Mouse (Mus musculus) testis, adult 2 months (tissue): Measurements from ENCODE around the gene Arhgap24. TPM values are rescaled to one million over a fixed set of nuclear protein-coding genes. Genes with fewer than 3 reads are reported as not detected.

ENCODE experiments used
- H3K27ac ChIP-seq: fragments of 200-500 bp; 2 replicates; pipeline ENCODE4 v1.5.1; 2012; ENCODE audit warnings: low read depth, low read length; ENCODE audit not compliant: control insufficient read depth, insufficient read depth
- H3K27me3 ChIP-seq: fragments of 200-500 bp; 2 replicates; pipeline ENCODE4 v1.6.1; 2012; ENCODE audit warnings: mild to moderate bottlenecking, low read length, moderate library complexity; ENCODE audit not compliant: control insufficient read depth, insufficient read depth
- H3K36me3 ChIP-seq: fragments of 200-500 bp; 2 replicates; pipeline ENCODE4 v1.6.1; 2012; ENCODE audit warnings: mild to moderate bottlenecking, low read length; ENCODE audit not compliant: control insufficient read depth, insufficient read depth
- H3K4me1 ChIP-seq: fragments of 200-500 bp; 2 replicates; pipeline ENCODE4 v1.6.1; 2012; ENCODE audit warnings: low read length; ENCODE audit not compliant: control insufficient read depth, insufficient read depth
- H3K4me3 ChIP-seq: fragments of 200-500 bp; 2 replicates; pipeline ENCODE4 v1.5.1; 2012; ENCODE audit warnings: low read depth, mild to moderate bottlenecking, low read length, moderate library complexity, mixed read lengths; ENCODE audit not compliant: control insufficient read depth
- CTCF ChIP-seq: fragments of 200-500 bp; IDR thresholded peaks from 2 replicates; pipeline ENCODE4 v1.5.1; 2012; ENCODE audit warnings: low read depth, mild to moderate bottlenecking, inconsistent platforms, low read length, moderate library complexity; ENCODE audit not compliant: control insufficient read depth, insufficient read depth, insufficient replicate concordance
- POLR2A ChIP-seq: fragments of 200-500 bp; IDR thresholded peaks from 2 replicates; pipeline ENCODE4 v1.6.1; 2012; ENCODE audit warnings: low read depth, mild to moderate bottlenecking, inconsistent platforms, low read length, moderate library complexity; ENCODE audit not compliant: control insufficient read depth
- polyA plus RNA-seq: library from polyadenylated mRNA; depleted of rRNA; stranded (reverse); fragments of >200 nt; gene quantifications from 2 replicates; pipeline ENCODE4 v1.2.3, GENCODE M21; 2012

Gene Arhgap24
- polyA plus RNA-seq, 1 experiment = 1.9 TPM

DNA sequence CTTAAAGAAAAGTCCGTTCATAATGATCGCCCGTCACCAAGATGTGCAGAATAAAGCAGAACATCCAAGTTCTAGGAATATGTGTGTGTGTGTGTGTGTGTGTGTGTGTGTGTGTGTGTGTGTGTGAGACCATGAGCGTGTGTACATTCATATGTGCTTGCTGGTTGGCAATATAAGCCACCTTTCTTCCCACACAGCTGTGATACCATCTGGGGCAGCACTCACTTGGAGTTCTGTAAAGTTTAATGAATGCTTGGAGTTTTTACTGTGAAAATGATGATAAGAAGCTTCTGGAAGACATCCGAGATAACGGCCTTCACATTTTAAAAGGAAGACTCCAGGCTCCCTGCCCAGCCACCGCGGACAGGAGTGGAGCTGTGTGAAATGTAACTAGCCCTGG lies 465.4 kb downstream of the Arhgap24 start:
- H3K4me3 ChIP-seq = no peak overlapping the region
- H3K27ac ChIP-seq = no peak overlapping the region
- TF ChIP-seq CTCF = no peak
- TF ChIP-seq POLR2A = no peak
- H3K4me1 ChIP-seq = no peaks in the 10 kb centered on the region
- no peaks in the 10 kb centered on the region for H3K27me3 ChIP-seq
- no peaks in the 10 kb centered on the region for H3K36me3 ChIP-seq

DNA sequence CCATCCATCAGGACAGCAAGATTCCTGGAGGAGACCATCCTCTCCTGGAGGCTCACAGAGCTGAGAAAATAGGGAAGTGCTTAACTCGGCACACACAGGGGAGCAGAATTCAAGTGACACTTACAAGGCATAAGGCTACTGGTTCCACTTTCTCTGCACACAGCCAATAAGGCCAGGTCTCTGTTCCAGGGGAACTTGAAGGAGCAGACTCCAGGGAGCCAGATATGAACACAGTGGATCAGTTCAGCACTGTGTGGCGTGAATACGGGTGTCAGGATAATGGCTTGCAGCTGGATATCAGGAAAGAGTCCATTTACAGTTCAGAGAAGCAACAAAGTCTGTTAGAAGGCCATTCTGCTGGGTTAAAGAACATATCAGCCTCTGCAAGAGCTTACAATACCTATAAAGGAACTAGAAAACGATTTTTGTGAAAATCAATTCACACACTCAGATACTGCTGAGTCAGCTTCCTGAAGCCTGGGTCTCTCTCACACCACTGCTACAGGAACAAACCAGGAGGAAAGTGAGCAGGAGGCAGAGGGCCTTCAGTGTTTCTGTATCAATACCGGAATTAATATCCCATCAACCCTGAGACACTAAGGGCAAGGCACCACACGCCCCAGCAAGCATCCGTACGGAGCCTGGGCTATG lies 466.0 kb downstream of the Arhgap24 start:
- Histone ChIP-seq H3K27me3 (no peaks in the 10 kb centered on the region), H3K4me3 (no peak overlapping the region), H3K36me3 (no peaks in the 10 kb centered on the region), H3K27ac (no peak overlapping the region), H3K4me1 (no peaks in the 10 kb centered on the region)
- no peak for TF ChIP-seq POLR2A
- no peak for TF ChIP-seq CTCF
